Mouse (Mus musculus) forebrain, embryonic 10.5 days (tissue): ENCODE data around the gene Ulk1. TPM values are rescaled to one million over a fixed set of nuclear protein-coding genes. Genes with fewer than 3 reads are reported as not detected.
A peak's percentile ranks its signal among the peaks of the same experiment; 100 is the strongest.

Experiments
- DNase-seq: peaks from one replicate; pipeline ENCODE4 v3.0.0-alpha.2; 2017; ENCODE audit warnings: low spot score; ENCODE audit errors: extremely low spot score
- H3K27ac ChIP-seq: fragments of 300-500 bp; sonication (generic); 2 replicates; pipeline ENCODE4 v1.5.1; 2016; ENCODE audit warnings: mild to moderate bottlenecking
- H3K27me3 ChIP-seq: fragments of 300-500 bp; sonication (generic); 2 replicates; pipeline ENCODE4 v1.6.1; 2016; ENCODE audit warnings: mild to moderate bottlenecking; ENCODE audit not compliant: poor library complexity, severe bottlenecking
- H3K36me3 ChIP-seq: fragments of 300-500 bp; sonication (generic); replicated peaks from 2 replicates; pipeline ENCODE4 v1.6.1; 2016; ENCODE audit warnings: mild to moderate bottlenecking, moderate library complexity
- H3K4me1 ChIP-seq: fragments of 300-500 bp; sonication (generic); 2 replicates; pipeline ENCODE4 v1.6.1; 2016
- H3K4me3 ChIP-seq: fragments of 300-500 bp; sonication (generic); 2 replicates; pipeline ENCODE4 v1.5.1; 2016; ENCODE audit warnings: mild to moderate bottlenecking, moderate library complexity
- H3K9me3 ChIP-seq: fragments of 300-500 bp; sonication (generic); 2 replicates; pipeline ENCODE4 v1.6.1; 2016; ENCODE audit warnings: mild to moderate bottlenecking, moderate library complexity
- WGBS: fragments of 180-500 bp; shearing (Covaris S2); methylation state at CpG from one replicate; pipeline ENCODE4 v1.1.7; 2016; 5-methylcytosine and 5-hydroxymethylcytosine counted together
- polyA plus RNA-seq: library from polyadenylated mRNA; unstranded; fragments of >200 nt; fragmentation: Nextera tagmentation; extraction: Ambion mirVana; gene quantifications from 2 replicates; pipeline ENCODE4 v1.2.1, GENCODE M21; 2016

Gene Ulk1
- polyA plus RNA-seq, 1 experiment from 2014 or later = 18.3 TPM

- WGBS = 96% methylated on average over 4 of the region's 4 CpGs
- Histone ChIP-seq H3K4me3 (no peak overlapping the region), H3K9me3 (no peaks in the 10 kb centered on the region), H3K36me3 (peaks cover 100% of the 10 kb centered on the region), H3K27ac (no peak overlapping the region), H3K4me1 (no peaks in the 10 kb centered on the region), H3K27me3 (no peaks in the 10 kb centered on the region)
- DNase-seq = no peak
Observed at GRCm38 (mm10) chr5:110797696-110798095, 12.2 kb downstream of the Ulk1 start.

GRCm38 (mm10) chr5:110794363-110794762, 15.5 kb downstream of the Ulk1 start:
- DNase-seq = no peak
- H3K27me3 ChIP-seq = no peaks in the 10 kb centered on the region
- no peak overlapping the region for H3K4me3 ChIP-seq
- 92% methylated on average over 7 of the region's 7 CpGs for WGBS
- no peaks in the 10 kb centered on the region for H3K9me3 ChIP-seq
- H3K27ac ChIP-seq = no peak overlapping the region
- no peaks in the 10 kb centered on the region for H3K4me1 ChIP-seq
- H3K36me3 ChIP-seq = peaks cover 100% of the 10 kb centered on the region

- H3K27ac ChIP-seq = no peak overlapping the region
- no peak overlapping the region for H3K4me3 ChIP-seq
- no peaks in the 10 kb centered on the region for H3K27me3 ChIP-seq
- 63% methylated on average over 5 of the region's 5 CpGs for WGBS
- peaks cover 92% of the 10 kb centered on the region for H3K36me3 ChIP-seq
- H3K9me3 ChIP-seq = no peaks in the 10 kb centered on the region
- peak; percentile 35 for DNase-seq
- H3K4me1 ChIP-seq = no peaks in the 10 kb centered on the region
Observed at GRCm38 (mm10) chr5:110788684-110789083, 21.2 kb downstream of the Ulk1 start.

GRCm38 (mm10) chr5:110786081-110786835, 23.6 kb downstream of the Ulk1 start:
- no peaks in the 10 kb centered on the region for H3K9me3 ChIP-seq
- H3K27me3 ChIP-seq = no peaks in the 10 kb centered on the region
- no peak overlapping the region for H3K27ac ChIP-seq
- 86% methylated on average over 11 of the region's 11 CpGs for WGBS
- H3K4me3 ChIP-seq = no peak overlapping the region
- peaks cover 68% of the 10 kb centered on the region for H3K36me3 ChIP-seq
- H3K4me1 ChIP-seq = no peaks in the 10 kb centered on the region
- no peak for DNase-seq

GRCm38 (mm10) chr5:110783150-110783549, 26.7 kb downstream of the Ulk1 start:
- Histone ChIP-seq H3K27ac (no peak overlapping the region), H3K27me3 (no peaks in the 10 kb centered on the region), H3K4me3 (no peak overlapping the region), H3K4me1 (peaks cover 28% of the 10 kb centered on the region), H3K9me3 (no peaks in the 10 kb centered on the region), H3K36me3 (peaks cover 45% of the 10 kb centered on the region)
- WGBS = 80% methylated on average over 8 of the region's 8 CpGs
- no peak for DNase-seq

GRCm38 (mm10) chr5:110781529-110782238, 28.2 kb downstream of the Ulk1 start:
- no peak overlapping the region for H3K4me3 ChIP-seq
- no peak overlapping the region for H3K27ac ChIP-seq
- H3K27me3 ChIP-seq = no peaks in the 10 kb centered on the region
- H3K4me1 ChIP-seq = peaks cover 30% of the 10 kb centered on the region
- peaks cover 45% of the 10 kb centered on the region for H3K36me3 ChIP-seq
- WGBS = 83% methylated on average over 7 of the region's 7 CpGs
- H3K9me3 ChIP-seq = no peaks in the 10 kb centered on the region
- DNase-seq = no peak

- Histone ChIP-seq H3K4me3 (peak overlapping the region; percentile 79), H3K36me3 (peaks cover 45% of the 10 kb centered on the region), H3K9me3 (no peaks in the 10 kb centered on the region), H3K27me3 (no peaks in the 10 kb centered on the region), H3K4me1 (peaks cover 30% of the 10 kb centered on the region), H3K27ac (peak overlapping the region; percentile 89)
- 65% methylated on average over 10 of the region's 10 CpGs for WGBS
- no peak for DNase-seq
Observed at GRCm38 (mm10) chr5:110780761-110781528, 29.0 kb downstream of the Ulk1 start.

- Histone ChIP-seq H3K27ac (peak within 1 kb of the TSS; percentile 89), H3K4me1 (peaks cover 30% of the 10 kb centered on the region)
- WGBS = 1% methylated on average over 57 of the region's 57 CpGs
Observed at GRCm38 (mm10) chr5:110779998-110780760, 29.7 kb downstream of the Ulk1 start, which contains the start of gene Pus1. Pus1 (minus strand) TSS chr5:110780659.

GRCm38 (mm10) chr5:110779276-110779997, 30.5 kb downstream of the Ulk1 start:
- Histone ChIP-seq H3K36me3 (peaks cover 49% of the 10 kb centered on the region), H3K4me1 (peaks cover 30% of the 10 kb centered on the region), H3K27me3 (no peaks in the 10 kb centered on the region), H3K27ac (peak overlapping the region; percentile 89; the same call in 1 of the 2 replicates), H3K4me3 (peak overlapping the region; percentile 79), H3K9me3 (no peaks in the 10 kb centered on the region)
- WGBS = 24% methylated on average over 15 of the region's 15 CpGs
- DNase-seq = no peak

More at GRCm38 (mm10) chr5:110779998-110780760, 29.7 kb downstream of the Ulk1 start, which contains the start of gene Pus1:
- Histone ChIP-seq H3K4me3 (peak within 1 kb of the TSS; percentile 79), H3K36me3 (peaks cover 47% of the 10 kb centered on the region), H3K9me3 (no peaks in the 10 kb centered on the region), H3K27me3 (no peaks in the 10 kb centered on the region)
- DNase-seq = peak; percentile 86

- peaks cover 57% of the 10 kb centered on the region for H3K36me3 ChIP-seq
- no peaks in the 10 kb centered on the region for H3K9me3 ChIP-seq
- DNase-seq = no peak
- 92% methylated on average over 12 of the region's 12 CpGs for WGBS
- H3K4me1 ChIP-seq = peaks cover 30% of the 10 kb centered on the region
- H3K27me3 ChIP-seq = no peaks in the 10 kb centered on the region
- H3K4me3 ChIP-seq = no peak overlapping the region
- H3K27ac ChIP-seq = no peak overlapping the region
Observed at GRCm38 (mm10) chr5:110778263-110778662, 31.6 kb downstream of the Ulk1 start.

GRCm38 (mm10) chr5:110776141-110776540, 33.8 kb downstream of the Ulk1 start:
- H3K36me3 ChIP-seq = peaks cover 72% of the 10 kb centered on the region
- H3K27ac ChIP-seq = no peak overlapping the region
- no peaks in the 10 kb centered on the region for H3K9me3 ChIP-seq
- H3K4me3 ChIP-seq = no peak overlapping the region
- no peak for DNase-seq
- WGBS = 93% methylated on average over 2 of the region's 2 CpGs
- no peaks in the 10 kb centered on the region for H3K27me3 ChIP-seq
- peaks cover 34% of the 10 kb centered on the region for H3K4me1 ChIP-seq
